Mouse (Mus musculus) gastrocnemius, postnatal 4 days (tissue): ENCODE measurements at regions not wholly inside any gene's neighbourhood (a gene's known extent, or its start where the extent isn't known, plus 50 kb on each side); places are given as distances from the start of the nearest gene placed in this dataset.

Experiments used
- DNase-seq, 2 experiments: peaks; one replicate each; pipeline ENCODE4 v3.0.0; 2021 to 2022; ENCODE audit warnings: low spot score in 2 of 2, mixed read lengths in 2 of 2

GRCm38 (mm10) chr3:149287080-149287479, 296.7 kb upstream of the Adgrl2 start:
- DNase-seq, result no peak

- DNase-seq, result no peak
These were observed 294.6 kb upstream of the Adgrl2 start for GRCm38 (mm10) chr3:149284976-149285375.

- DNase-seq, result no peak
These were observed 290.7 kb upstream of the Adgrl2 start for GRCm38 (mm10) chr3:149280807-149281789.

- no peak for DNase-seq
These were observed 289.0 kb upstream of the Adgrl2 start for GRCm38 (mm10) chr3:149279338-149279737.

GRCm38 (mm10) chr3:149277812-149278211, 287.5 kb upstream of the Adgrl2 start:
- DNase-seq, result no peak

GRCm38 (mm10) chr3:149275478-149276132, 285.2 kb upstream of the Adgrl2 start:
- no peak for DNase-seq

- DNase-seq, result no peak
These were observed 284.6 kb upstream of the Adgrl2 start for GRCm38 (mm10) chr3:149274987-149275386.

GRCm38 (mm10) chr3:149273993-149274692, 283.8 kb upstream of the Adgrl2 start:
- no peak for DNase-seq

GRCm38 (mm10) chr3:149270459-149270858, 280.1 kb upstream of the Adgrl2 start:
- DNase-seq, result no peak

- no peak for DNase-seq
These were observed 272.1 kb upstream of the Adgrl2 start for GRCm38 (mm10) chr3:149262332-149262970.

GRCm38 (mm10) chr3:149261764-149262163, 271.4 kb upstream of the Adgrl2 start:
- no peak for DNase-seq

- no peak for DNase-seq
These were observed 268.5 kb upstream of the Adgrl2 start for GRCm38 (mm10) chr3:149258826-149259225.

GRCm38 (mm10) chr3:149256891-149257290, 266.5 kb upstream of the Adgrl2 start:
- DNase-seq, result no peak

- DNase-seq, result no peak
These were observed 262.7 kb upstream of the Adgrl2 start for GRCm38 (mm10) chr3:149253080-149253479.

- DNase-seq, result no peak
These were observed 261.8 kb upstream of the Adgrl2 start for GRCm38 (mm10) chr3:149252144-149252543.

GRCm38 (mm10) chr3:149247626-149247987, 257.3 kb upstream of the Adgrl2 start:
- no peak for DNase-seq

- DNase-seq, result no peak
These were observed 256.7 kb upstream of the Adgrl2 start for GRCm38 (mm10) chr3:149246935-149247625.

- DNase-seq, result no peak
These were observed 249.3 kb upstream of the Adgrl2 start for GRCm38 (mm10) chr3:149239664-149240063.

GRCm38 (mm10) chr3:149238076-149238475, 247.7 kb upstream of the Adgrl2 start:
- no peak for DNase-seq

GRCm38 (mm10) chr3:149235183-149235582, 244.8 kb upstream of the Adgrl2 start:
- DNase-seq, result no peak

- no peak for DNase-seq
These were observed 243.4 kb upstream of the Adgrl2 start for GRCm38 (mm10) chr3:149233691-149234131.
